Mouse (Mus musculus): ENCODE measurements around the gene Defb23. TPM values are rescaled to one million over a fixed set of nuclear protein-coding genes. Genes with fewer than 3 reads are reported as not detected.
A peak's percentile ranks its signal among the peaks of the same experiment; 100 is the strongest.

Defb23 gene
- total and polyA plus RNA-seq, 3 experiments: not detected

GRCm38 (mm10) chr2:152414591-152415165 lies 49.7 kb downstream of the Defb23 start, which contains the start of gene Zcchc3:
Gene Zcchc3, minus strand, starts transcription at chr2:152415027.
- DNase-seq (ENCODE audit: low read depth, low spot score): peak; percentile 74
- peaks cover 16% of the 10 kb centered on the region for H3K79me2 ChIP-seq (ENCODE audit: control insufficient read depth, insufficient read depth, low read length, poor library complexity)
- H3K4me3 ChIP-seq (ENCODE audit: control insufficient read depth in 1 of 2, insufficient read depth in 1 of 2, low read depth in 2 of 2, low read length in 2 of 2): peak within 1 kb of the TSS; percentile 83 to 86
- no peaks in the 10 kb centered on the region for H3K36me3 ChIP-seq (ENCODE audit: control insufficient read depth in 1 of 2, insufficient read depth in 2 of 2, low read length in 2 of 2)
- H3K9me3 ChIP-seq (replicated peaks; ENCODE audit: insufficient read depth, low read length): no peaks in the 10 kb centered on the region
- H3K27ac ChIP-seq (ENCODE audit: control insufficient read depth, low read depth, low read length): peak within 1 kb of the TSS; percentile 32
- no peaks in the 10 kb centered on the region for H3K27me3 ChIP-seq (ENCODE audit: control insufficient read depth in 1 of 2, insufficient read depth in 2 of 2, low read length in 2 of 2)
- H3K4me1 ChIP-seq (ENCODE audit: control insufficient read depth in 1 of 2, insufficient read depth in 2 of 2, low read length in 2 of 2): no peaks in the 10 kb centered on the region; a peak in 1 of 4 replicates
- peak within 1 kb of the TSS; percentile 97 for H3K9ac ChIP-seq (ENCODE audit: control insufficient read depth, low read depth, low read length, poor library complexity, severe bottlenecking)
- TF ChIP-seq KAT2A (conservative IDR thresholded peaks at IDR 0.05; ENCODE audit: low read depth, low read length): no peak
- no peak for TF ChIP-seq ZKSCAN1 (IDR thresholded peaks at IDR 0.05; ENCODE audit: low read depth, low read length)
- peak; percentile 48 for TF ChIP-seq NELFE (IDR thresholded peaks at IDR 0.05; ENCODE audit: low read depth, low read length)
- no peak for TF ChIP-seq ELF1 (IDR thresholded peaks at IDR 0.05; ENCODE audit: low read depth, low read length)
- TF ChIP-seq EP300 (IDR thresholded peaks at IDR 0.05; ENCODE audit: low read depth in 1 of 2, low read length in 2 of 2): peak in 1 of 2 experiments; percentile 15; a peak in 1 of 4 replicates
- TF ChIP-seq POLR2A (IDR thresholded peaks at IDR 0.05; ENCODE audit: control insufficient read depth in 1 of 2, insufficient read depth in 1 of 2, low read depth in 1 of 2, low read length in 2 of 2, poor library complexity in 1 of 2): peak; percentile 55 to 65; a peak in 3 of 4 replicates
- peak; percentile 59; the same call in 1 of the 2 replicates for TF ChIP-seq HCFC1 (IDR thresholded peaks at IDR 0.05; ENCODE audit: low read depth, low read length)
- TF ChIP-seq CHD2 (IDR thresholded peaks at IDR 0.05; ENCODE audit: low read length): no peak
- TF ChIP-seq TCF12 (IDR thresholded peaks at IDR 0.05; ENCODE audit: low read depth, low read length): 0 out of 2 replicates have a peak, but pooled peaks have one; percentile 35
- 0 out of 2 replicates have a peak, but pooled peaks have one; percentile 26 for TF ChIP-seq MAX (IDR thresholded peaks at IDR 0.05; ENCODE audit: low read length)
- TF ChIP-seq E2F4 (IDR thresholded peaks at IDR 0.05; ENCODE audit: borderline replicate concordance, low read depth, low read length): peak; percentile 89; the same call in 1 of the 2 replicates

- H3K79me2 ChIP-seq (ENCODE audit: control insufficient read depth, insufficient read depth, low read length, poor library complexity): peaks cover 16% of the 10 kb centered on the region
- TF ChIP-seq MEF2A (IDR thresholded peaks at IDR 0.05; ENCODE audit: extremely low read depth, insufficient replicate concordance, low read depth, low read length, poor library complexity, severe bottlenecking) (no peak), E2F4 (IDR thresholded peaks at IDR 0.05; ENCODE audit: borderline replicate concordance, low read depth, low read length) (no peak), MYB (IDR thresholded peaks at IDR 0.05; ENCODE audit: low read depth, low read length) (no peak), RAD21 (IDR thresholded peaks at IDR 0.05; ENCODE audit: low read depth, low read length) (no peak), ZKSCAN1 (IDR thresholded peaks at IDR 0.05; ENCODE audit: low read depth, low read length) (no peak), ZC3H11A (IDR thresholded peaks at IDR 0.05; ENCODE audit: low read depth, low read length) (no peak), USF2 (IDR thresholded peaks at IDR 0.05; ENCODE audit: borderline replicate concordance in 1 of 2, insufficient read depth in 1 of 2, low read depth in 1 of 2, low read length in 2 of 2) (no peak), POLR2A (IDR thresholded peaks at IDR 0.05; ENCODE audit: control insufficient read depth in 1 of 2, insufficient read depth in 1 of 2, low read depth in 1 of 2, low read length in 2 of 2, poor library complexity in 1 of 2) (no peak; a peak in 1 of 4 replicates), MXI1 (IDR thresholded peaks at IDR 0.05; ENCODE audit: low read depth, low read length) (no peak), NRF1 (IDR thresholded peaks at IDR 0.05; ENCODE audit: insufficient read depth, low read depth, low read length, poor library complexity, severe bottlenecking) (no peak), EP300 (IDR thresholded peaks at IDR 0.05; ENCODE audit: low read depth in 1 of 2, low read length in 2 of 2) (no peak)
- no peaks in the 10 kb centered on the region for H3K27me3 ChIP-seq (ENCODE audit: control insufficient read depth in 1 of 2, insufficient read depth in 2 of 2, low read length in 2 of 2)
- H3K4me3 ChIP-seq (ENCODE audit: control insufficient read depth in 1 of 2, insufficient read depth in 1 of 2, low read depth in 2 of 2, low read length in 2 of 2): peak overlapping the region; percentile 83 to 86
- no peaks in the 10 kb centered on the region for H3K9me3 ChIP-seq (replicated peaks; ENCODE audit: insufficient read depth, low read length)
- H3K36me3 ChIP-seq (ENCODE audit: control insufficient read depth in 1 of 2, insufficient read depth in 2 of 2, low read length in 2 of 2): no peaks in the 10 kb centered on the region
- peak overlapping the region; percentile 32 for H3K27ac ChIP-seq (ENCODE audit: control insufficient read depth, low read depth, low read length)
- peak overlapping the region; percentile 97 for H3K9ac ChIP-seq (ENCODE audit: control insufficient read depth, low read depth, low read length, poor library complexity, severe bottlenecking)
- peak; percentile 50 for DNase-seq (ENCODE audit: low read depth, low spot score)
- no peaks in the 10 kb centered on the region; a peak in 1 of 4 replicates for H3K4me1 ChIP-seq (ENCODE audit: control insufficient read depth in 1 of 2, insufficient read depth in 2 of 2, low read length in 2 of 2)
Measured at GRCm38 (mm10) chr2:152413765-152414584, 50.4 kb downstream of the Defb23 start.
